Mouse (Mus musculus): ENCODE measurements around the gene Asxl1.

Gene Asxl1

GRCm38 (mm10) chr2:153345454-153346220, at the start of gene Asxl1:
TSS of gene Asxl1 (plus strand) at chr2:153345829.
- DNase-seq (ENCODE audit: low spot score in 2 of 2), result peak; percentile 97 to 98

- no peak for DNase-seq (ENCODE audit: low spot score in 2 of 2)
Observed at GRCm38 (mm10) chr2:153297771-153298170, 47.9 kb upstream of the Asxl1 start.

GRCm38 (mm10) chr2:153298460-153298859, 47.2 kb upstream of the Asxl1 start:
- DNase-seq (ENCODE audit: low spot score in 2 of 2), result peak in 1 of 2 experiments; percentile 14

GRCm38 (mm10) chr2:153298863-153299262, 46.8 kb upstream of the Asxl1 start:
- DNase-seq (ENCODE audit: low spot score in 2 of 2), result peak; percentile 29 to 42

GRCm38 (mm10) chr2:153301123-153301522, 44.5 kb upstream of the Asxl1 start:
- DNase-seq (ENCODE audit: low spot score in 2 of 2), result no peak

- DNase-seq (ENCODE audit: low spot score in 2 of 2), result peak in 1 of 2 experiments; percentile 26
Observed at GRCm38 (mm10) chr2:153305240-153305639, 40.4 kb upstream of the Asxl1 start.

GRCm38 (mm10) chr2:153308586-153308985, 37.0 kb upstream of the Asxl1 start:
- DNase-seq (ENCODE audit: low spot score in 2 of 2), result no peak

- DNase-seq (ENCODE audit: low spot score in 2 of 2), result no peak
Observed at GRCm38 (mm10) chr2:153309106-153309505, 36.5 kb upstream of the Asxl1 start.

- DNase-seq (ENCODE audit: low spot score in 2 of 2), result no peak
Observed at GRCm38 (mm10) chr2:153310228-153310627, 35.4 kb upstream of the Asxl1 start.

GRCm38 (mm10) chr2:153312884-153313283, 32.7 kb upstream of the Asxl1 start:
- no peak for DNase-seq (ENCODE audit: low spot score in 2 of 2)

GRCm38 (mm10) chr2:153318408-153318807, 27.2 kb upstream of the Asxl1 start:
- DNase-seq (ENCODE audit: low spot score in 2 of 2), result no peak

GRCm38 (mm10) chr2:153319036-153319643, 26.5 kb upstream of the Asxl1 start:
- peak; percentile 6 to 44 for DNase-seq (ENCODE audit: low spot score in 2 of 2)

GRCm38 (mm10) chr2:153325706-153326376, 19.8 kb upstream of the Asxl1 start:
- DNase-seq (ENCODE audit: low spot score in 2 of 2), result no peak

GRCm38 (mm10) chr2:153332271-153332670, 13.4 kb upstream of the Asxl1 start:
- DNase-seq (ENCODE audit: low spot score in 2 of 2), result no peak

- DNase-seq (ENCODE audit: low spot score in 2 of 2), result no peak
Observed at GRCm38 (mm10) chr2:153332981-153333380, 12.6 kb upstream of the Asxl1 start.

GRCm38 (mm10) chr2:153333822-153334232, 11.8 kb upstream of the Asxl1 start:
- DNase-seq (ENCODE audit: low spot score in 2 of 2), result peak in 1 of 2 experiments; percentile 9

GRCm38 (mm10) chr2:153334281-153334680, 11.3 kb upstream of the Asxl1 start:
- DNase-seq (ENCODE audit: low spot score in 2 of 2), result no peak

- no peak for DNase-seq (ENCODE audit: low spot score in 2 of 2)
Observed at GRCm38 (mm10) chr2:153336117-153336516, 9.5 kb upstream of the Asxl1 start.

- no peak for DNase-seq (ENCODE audit: low spot score in 2 of 2)
Observed at GRCm38 (mm10) chr2:153338361-153339350, 7.0 kb upstream of the Asxl1 start.

- DNase-seq (ENCODE audit: low spot score in 2 of 2), result no peak
Observed at GRCm38 (mm10) chr2:153342166-153342565, 3.5 kb upstream of the Asxl1 start.

GRCm38 (mm10) chr2:153342602-153343001, 3.0 kb upstream of the Asxl1 start:
- no peak for DNase-seq (ENCODE audit: low spot score in 2 of 2)

Measured in heart, adult 9 months (tissue).